19 mouse cellular contexts compared by ENCODE assay signal in the genomic region with DNA sequence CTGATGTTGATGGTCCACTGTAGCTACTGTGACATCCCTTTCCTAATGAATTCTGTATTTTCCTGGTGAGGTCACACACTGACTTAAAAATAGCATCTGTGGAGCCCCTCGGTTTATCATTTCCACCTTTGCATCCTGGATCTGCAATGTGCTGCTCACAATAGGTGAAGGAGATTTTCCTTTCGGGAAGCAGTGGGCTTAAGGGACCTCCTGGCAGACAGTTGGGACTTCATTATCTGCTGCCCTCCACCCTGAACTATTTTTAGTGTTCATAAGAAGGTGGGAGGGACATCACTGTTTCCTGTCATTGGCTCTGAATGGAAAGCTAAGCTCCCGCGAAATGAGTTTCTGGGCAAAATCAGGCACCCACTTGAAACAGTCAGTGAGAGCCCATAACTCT. TPM values are rescaled to one million over a fixed set of nuclear protein-coding genes. Genes with fewer than 3 reads are reported as not detected.
A peak's percentile ranks its signal among the peaks of the same experiment; 100 is the strongest.
DNase-seq lines count a peak whose midpoint lies in the region; ATAC-seq lines count a peak whose summit lies in the region.
"Had no signal": no experiment of that assay in that cellular context is flagged by ENCODE, and none has a peak within 500 bp of the region (broad histone marks: within the 10 kb centered on the region; RNA-seq: fewer than 3 reads in every experiment).

No protein-coding gene starts in this region.

- H3K4me2 ChIP-seq in liver, embryonic 12.5 days: peak overlapping the region; percentile 23; the same call in 1 of the 2 replicates
- peak overlapping the region; percentile 38 for H3K4me2 ChIP-seq in heart, embryonic 11.5 days
- H3K4me2 ChIP-seq in heart, embryonic 15.5 days: peak overlapping the region; percentile 34
- H3K4me2 ChIP-seq in liver, embryonic 16.5 days (ENCODE audit: low read depth, low read length): no peak overlapping the region
- H3K4me2 ChIP-seq in intestine, embryonic 16.5 days (ENCODE audit: low read depth, low read length): no peak overlapping the region
- H3K4me2 ChIP-seq: forebrain, embryonic 12.5 days; lung, embryonic 14.5 days; midbrain, embryonic 11.5 days had no signal

- peak overlapping the region; percentile 94 for H3K27ac ChIP-seq in liver, embryonic 12.5 days
- H3K27ac ChIP-seq in heart, embryonic 11.5 days (ENCODE audit: low read depth, low read length): peak overlapping the region; percentile 87
- peak overlapping the region; percentile 73 for H3K27ac ChIP-seq in heart, embryonic 15.5 days
- peak overlapping the region; percentile 29; the same call in 1 of the 2 replicates for H3K27ac ChIP-seq in liver, embryonic 16.5 days (ENCODE audit: low read length)
- no peak overlapping the region for H3K27ac ChIP-seq in intestine, embryonic 16.5 days (ENCODE audit: low read length)
- H3K27ac ChIP-seq: embryonic facial prominence, embryonic 10.5 days; forebrain, embryonic 12.5 days; kidney, postnatal 0 days; layer of hippocampus, adult 2 months had no signal

- no peaks in the 10 kb centered on the region for H3K27me3 ChIP-seq in liver, embryonic 12.5 days (replicated peaks)
- H3K27me3 ChIP-seq in heart, embryonic 11.5 days (ENCODE audit: control insufficient read depth, insufficient read depth, low read length): no peaks in the 10 kb centered on the region
- H3K27me3 ChIP-seq in heart, embryonic 15.5 days: no peaks in the 10 kb centered on the region
- no peaks in the 10 kb centered on the region for H3K27me3 ChIP-seq in liver, embryonic 16.5 days (ENCODE audit: control insufficient read depth, insufficient read depth, low read depth, low read length)
- no peaks in the 10 kb centered on the region for H3K27me3 ChIP-seq in intestine, embryonic 16.5 days (replicated peaks; ENCODE audit: control insufficient read depth, insufficient read depth, low read length)
- H3K27me3 ChIP-seq: forebrain, embryonic 12.5 days had no signal

- no peak for ATAC-seq in liver, embryonic 12.5 days
- ATAC-seq in heart, embryonic 11.5 days (replicated peaks; ENCODE audit: insufficient number of reproducible peaks, low FRiP score, low TSS enrichment): no peak
- ATAC-seq in heart, embryonic 15.5 days (replicated peaks; ENCODE audit: insufficient number of reproducible peaks, insufficient read depth, low FRiP score, low read depth): peak; percentile 43; the same call in 1 of the 2 replicates
- ATAC-seq in liver, embryonic 16.5 days (ENCODE audit: low read depth): no peak
- no peak for ATAC-seq in intestine, embryonic 16.5 days
- ATAC-seq: hindbrain, embryonic 16.5 days had no signal

- H3K36me3 ChIP-seq in liver, embryonic 12.5 days: no peaks in the 10 kb centered on the region
- H3K36me3 ChIP-seq in heart, embryonic 11.5 days (ENCODE audit: control insufficient read depth, insufficient read depth, low read length): no peaks in the 10 kb centered on the region
- no peaks in the 10 kb centered on the region for H3K36me3 ChIP-seq in heart, embryonic 15.5 days
- no peaks in the 10 kb centered on the region for H3K36me3 ChIP-seq in liver, embryonic 16.5 days (ENCODE audit: control insufficient read depth, insufficient read depth)
- no peaks in the 10 kb centered on the region for H3K36me3 ChIP-seq in intestine, embryonic 16.5 days (ENCODE audit: control insufficient read depth, insufficient read depth, low read length)
- H3K36me3 ChIP-seq: embryonic facial prominence, embryonic 10.5 days; forebrain, embryonic 12.5 days had no signal

- DNase-seq in liver: no peak
- no peak for DNase-seq in right cerebral cortex, postnatal 4 days
- DNase-seq: adrenal gland, adult 2 months; cerebellum, adult 9-10 months; gastrocnemius, postnatal 14 days; kidney, adult 11 months; left cerebral cortex, postnatal 4 days; lung, embryonic 14.5 days had no signal

- no peak overlapping the region; the same call in 1 of the 2 replicates for H3K9ac ChIP-seq in liver, embryonic 12.5 days
- 0 out of 2 replicates have a peak overlapping the region, but pooled peaks have one; percentile 0 for H3K9ac ChIP-seq in heart, embryonic 11.5 days (ENCODE audit: low read depth, low read length)
- no peak overlapping the region for H3K9ac ChIP-seq in heart, embryonic 15.5 days
- no peak overlapping the region for H3K9ac ChIP-seq in liver, embryonic 16.5 days (ENCODE audit: low read depth, low read length)
- no peak overlapping the region for H3K9ac ChIP-seq in intestine, embryonic 16.5 days (ENCODE audit: low read depth, low read length)
- H3K9ac ChIP-seq: forebrain, embryonic 12.5 days; lung, embryonic 14.5 days had no signal

- WGBS in liver, embryonic 12.5 days (ENCODE audit: insufficient replicate concordance): 29% methylated on average over 4 of the region's 4 CpGs
- 15% methylated on average over 4 of the region's 4 CpGs for WGBS in heart, embryonic 11.5 days (ENCODE audit: insufficient replicate concordance)
- WGBS in heart, embryonic 15.5 days: 11% methylated on average over 4 of the region's 4 CpGs
- WGBS in liver, embryonic 16.5 days (ENCODE audit: insufficient replicate concordance): 30% methylated on average over 4 of the region's 4 CpGs
- WGBS in intestine, embryonic 16.5 days: 52% methylated on average over 4 of the region's 4 CpGs

- H3K4me3 ChIP-seq in liver, embryonic 12.5 days: no peak overlapping the region
- no peak overlapping the region for H3K4me3 ChIP-seq in heart, embryonic 11.5 days (ENCODE audit: low read depth, low read length)
- H3K4me3 ChIP-seq in heart, embryonic 15.5 days: no peak overlapping the region
- H3K4me3 ChIP-seq in liver, embryonic 16.5 days (ENCODE audit: low read depth, low read length): no peak overlapping the region
- no peak overlapping the region for H3K4me3 ChIP-seq in intestine, embryonic 16.5 days (ENCODE audit: low read length)
- H3K4me3 ChIP-seq: embryonic facial prominence, embryonic 10.5 days; forebrain, embryonic 12.5 days; layer of hippocampus, adult 2 months had no signal

- H3K4me1 ChIP-seq in liver, embryonic 12.5 days: peaks cover 79% of the 10 kb centered on the region
- peaks cover 36% of the 10 kb centered on the region for H3K4me1 ChIP-seq in heart, embryonic 11.5 days (ENCODE audit: control insufficient read depth, insufficient read depth, low read length)
- peaks cover 32% of the 10 kb centered on the region for H3K4me1 ChIP-seq in heart, embryonic 15.5 days (replicated peaks)
- peaks cover 55% of the 10 kb centered on the region for H3K4me1 ChIP-seq in liver, embryonic 16.5 days (ENCODE audit: control insufficient read depth, low read depth, low read length)
- 0 out of 2 replicates have a peak, but pooled peaks cover 3% of the 10 kb centered on the region for H3K4me1 ChIP-seq in intestine, embryonic 16.5 days (ENCODE audit: control insufficient read depth, insufficient read depth, low read length)
- H3K4me1 ChIP-seq: forebrain, embryonic 12.5 days had no signal

- H3K9me3 ChIP-seq in liver, embryonic 12.5 days (replicated peaks): no peaks in the 10 kb centered on the region
- H3K9me3 ChIP-seq in heart, embryonic 11.5 days (replicated peaks; ENCODE audit: control insufficient read depth, low read length): no peaks in the 10 kb centered on the region
- H3K9me3 ChIP-seq in heart, embryonic 15.5 days (replicated peaks): no peaks in the 10 kb centered on the region
- no peaks in the 10 kb centered on the region for H3K9me3 ChIP-seq in liver, embryonic 16.5 days (replicated peaks; ENCODE audit: control insufficient read depth, low read length)
- H3K9me3 ChIP-seq in intestine, embryonic 16.5 days (ENCODE audit: control insufficient read depth, low read length): no peaks in the 10 kb centered on the region
- H3K9me3 ChIP-seq: embryonic facial prominence, embryonic 10.5 days; forebrain, embryonic 12.5 days had no signal

RNA-seq across cellular contexts. Expression of a gene that starts 20.9 kb away (rescaled TPM):
- polyA plus RNA-seq in liver, embryonic 12.5 days (2016; fragmentation: Nextera tagmentation; extraction: Ambion mirVana): 0.24 TPM in 1 of 2 replicates, not detected in the other
- polyA plus RNA-seq in heart, embryonic 11.5 days (2014; fragmentation: Nextera tagmentation; extraction: Ambion mirVana): 0.10 TPM in 1 of 2 replicates, not detected in the other
- polyA plus RNA-seq in heart, embryonic 15.5 days (2015; fragmentation: Nextera tagmentation; extraction: Ambion mirVana): 0.21 and 0.25 TPM in 2 replicates
- polyA plus RNA-seq in liver, embryonic 16.5 days (2015; fragmentation: Nextera tagmentation; extraction: Ambion mirVana): 0.05 and 0.11 TPM in 2 replicates
- not detected in 2 replicates for polyA plus RNA-seq in intestine, embryonic 16.5 days (2015; fragmentation: Nextera tagmentation; extraction: Ambion mirVana)
- polyA plus RNA-seq: adrenal gland, adult 2 months; forebrain, embryonic 12.5 days; hindbrain, embryonic 16.5 days; midbrain, embryonic 11.5 days had no signal

Comparison
In these comparisons a context has a peak if more than half of its experiments do, and no peak if none do; other contexts are left out.
1. H3K4me2 ChIP-seq: peak in liver, embryonic 12.5 days (single experiment), heart, embryonic 11.5 days (single experiment) and heart, embryonic 15.5 days (single experiment); none in liver, embryonic 16.5 days (single experiment) and intestine, embryonic 16.5 days (single experiment).